Mouse (Mus musculus) CD4-positive, CD25-positive, alpha-beta regulatory T cell, adult 2 months (primary cell): ENCODE data around the gene Tbc1d10b.
A peak's percentile ranks its signal among the peaks of the same experiment; 100 is the strongest.
"Not testable (repeated sequence)": the region's sequence is repeated elsewhere in the genome, so short reads cannot be mapped to it uniquely, and the experiment has no call there.

ENCODE experiments used
- DNase-seq: peaks from one replicate; pipeline ENCODE4 v3.0.0-alpha.2; 2012; ENCODE audit warnings: low read depth, low spot score

The Tbc1d10b gene

DNA sequence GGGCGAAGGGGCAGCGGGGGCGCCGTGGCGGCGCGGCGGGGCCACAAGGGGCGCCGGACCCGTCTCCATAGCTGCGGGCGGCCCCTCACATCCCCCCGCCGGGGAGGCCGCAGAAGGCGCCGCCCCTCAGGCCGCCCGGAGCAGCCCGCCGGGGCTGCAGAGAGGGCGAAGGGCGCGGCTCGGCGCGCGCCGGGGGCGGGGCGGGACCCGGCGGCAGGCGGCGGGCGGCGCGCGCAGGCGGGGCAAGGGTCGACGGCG is at the start of gene Tbc1d10b:
Gene Tbc1d10b (minus strand): TSS at position 174 of the 258 bp plus-strand sequence.
- DNase-seq, result no peak

DNA sequence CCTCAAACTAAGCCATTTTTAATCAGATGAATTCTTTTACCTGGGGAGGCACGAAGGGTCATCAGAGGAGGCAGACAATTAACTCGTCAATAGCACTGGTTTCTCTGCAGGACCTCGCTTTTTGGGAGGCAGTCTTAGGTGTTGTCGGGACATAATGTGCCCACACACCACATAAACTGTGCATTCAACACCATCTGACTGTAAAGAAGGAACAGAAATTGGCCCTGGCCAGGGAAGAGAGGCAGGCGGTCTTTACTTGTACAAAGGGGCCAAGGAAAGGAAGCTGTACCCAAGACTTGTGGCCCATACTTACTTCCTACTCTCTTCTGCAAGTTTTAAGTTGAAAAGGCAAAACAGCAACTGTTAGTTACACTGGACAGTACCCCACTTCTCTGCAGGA is 48.2 kb upstream of the Tbc1d10b start:
- no peak for DNase-seq

DNA sequence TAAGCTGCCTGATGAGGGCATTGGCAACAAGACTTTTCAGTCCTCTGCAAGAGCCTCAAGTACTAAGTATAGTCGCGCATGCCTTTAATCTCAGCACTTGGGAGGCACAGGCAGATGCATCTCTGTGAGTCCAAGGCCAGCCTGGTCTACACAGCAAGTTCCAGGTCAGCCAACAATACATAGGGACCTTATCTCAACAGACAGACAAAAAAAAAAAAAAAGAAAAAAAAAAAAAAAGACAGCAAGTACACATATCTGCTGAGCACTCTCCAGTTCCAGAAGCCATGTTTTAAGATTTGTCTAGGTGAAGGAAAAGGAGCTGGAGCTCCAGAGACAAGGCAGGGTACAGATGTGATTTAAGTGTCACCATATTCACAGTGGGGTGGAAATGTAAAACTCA is 47.7 kb upstream of the Tbc1d10b start:
- DNase-seq, result no peak

DNA sequence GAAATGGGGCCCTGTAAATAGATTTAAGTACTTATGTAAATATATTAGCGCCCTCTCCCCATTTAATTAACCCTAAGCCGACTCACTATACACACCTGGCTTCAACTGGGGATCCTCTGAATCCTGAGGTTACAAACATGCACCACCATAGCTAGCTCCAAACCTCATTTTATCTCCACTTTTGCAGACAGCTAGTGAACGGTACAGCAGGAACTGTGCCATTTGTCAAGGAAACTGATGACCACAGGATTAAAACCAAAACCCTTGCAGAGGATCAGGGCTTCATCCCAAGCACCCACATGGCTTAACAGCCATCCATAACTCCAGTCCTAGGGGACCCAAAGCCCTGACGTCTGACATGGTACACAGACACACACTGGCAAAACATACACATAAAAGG is 46.7 kb upstream of the Tbc1d10b start:
- DNase-seq, result no peak

DNA sequence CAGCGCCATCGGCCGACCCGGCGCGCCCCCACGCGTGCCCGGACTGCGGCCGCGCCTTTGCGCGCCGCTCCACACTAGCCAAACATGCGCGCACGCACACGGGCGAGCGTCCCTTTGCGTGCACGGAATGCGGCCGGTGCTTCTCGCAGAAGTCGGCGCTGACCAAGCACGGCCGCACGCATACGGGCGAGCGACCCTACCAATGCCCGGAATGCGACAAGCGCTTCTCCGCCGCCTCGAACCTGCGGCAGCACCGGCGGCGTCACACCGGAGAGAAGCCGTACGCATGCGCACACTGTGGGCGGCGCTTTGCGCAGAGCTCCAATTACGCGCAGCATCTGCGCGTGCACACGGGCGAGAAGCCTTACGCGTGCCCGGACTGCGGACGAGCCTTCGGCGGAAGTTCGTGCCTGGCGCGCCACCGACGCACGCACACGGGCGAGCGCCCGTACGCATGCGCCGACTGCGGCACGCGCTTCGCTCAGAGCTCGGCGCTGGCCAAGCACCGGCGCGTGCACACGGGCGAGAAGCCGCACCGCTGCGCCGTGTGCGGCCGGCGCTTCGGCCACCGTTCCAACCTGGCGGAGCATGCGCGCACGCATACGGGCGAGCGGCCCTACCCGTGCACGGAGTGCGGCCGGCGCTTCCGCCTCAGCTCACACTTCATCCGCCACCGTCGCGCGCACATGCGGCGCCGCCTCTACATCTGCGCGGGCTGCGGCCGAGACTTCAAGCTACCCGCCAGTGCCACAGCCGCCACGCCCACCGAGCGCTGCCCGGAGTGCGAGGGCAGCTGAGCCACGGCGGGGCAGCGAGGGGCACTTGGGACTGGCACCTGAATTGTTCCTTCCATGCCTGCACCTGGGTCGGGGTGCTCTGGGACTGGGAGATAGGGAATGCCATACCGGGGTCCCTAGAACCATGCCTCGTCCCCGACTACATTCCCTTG is 45.8 kb upstream of the Tbc1d10b start:
- DNase-seq, result peak; percentile 99

DNA sequence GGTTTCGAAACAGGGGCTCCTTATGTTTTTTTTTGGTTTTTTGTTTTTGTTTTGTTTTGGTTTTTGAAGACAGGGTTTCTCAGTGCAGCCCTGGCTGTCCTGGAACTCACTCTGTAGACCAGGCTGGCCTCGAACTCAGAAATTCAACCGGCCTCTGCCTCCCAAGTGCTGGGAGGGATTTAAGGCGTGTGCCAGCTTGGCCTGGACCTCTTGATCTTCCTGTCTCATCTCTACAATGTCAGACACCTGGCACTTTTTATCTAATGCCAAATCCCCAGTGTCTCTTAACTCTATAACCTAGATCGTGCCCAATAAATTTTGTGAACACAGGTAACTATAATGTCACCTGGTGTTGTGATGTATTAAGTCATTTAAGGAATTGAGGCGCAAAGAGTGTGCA is 45.1 kb upstream of the Tbc1d10b start:
- DNase-seq, result no peak

DNA sequence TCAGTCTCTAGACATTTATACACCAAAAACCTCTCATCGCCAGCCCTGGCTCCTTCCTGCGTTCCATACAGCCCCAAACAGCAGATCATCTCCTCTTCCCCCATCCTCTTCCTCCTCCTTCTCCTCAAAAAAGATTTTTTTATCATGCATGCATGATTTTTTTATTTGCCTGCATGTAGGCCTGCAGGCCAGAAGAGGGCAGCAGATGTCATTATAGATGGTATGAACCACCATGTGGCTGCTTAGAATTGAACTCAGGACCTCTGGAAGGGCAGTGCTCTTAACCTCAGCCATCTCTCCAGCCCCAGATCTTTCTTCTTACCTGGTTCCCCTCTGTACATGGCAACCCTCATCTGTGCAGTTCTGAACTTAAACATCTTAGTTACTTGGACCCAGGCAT is 44.1 kb upstream of the Tbc1d10b start:
- DNase-seq, result peak; percentile 77

DNA sequence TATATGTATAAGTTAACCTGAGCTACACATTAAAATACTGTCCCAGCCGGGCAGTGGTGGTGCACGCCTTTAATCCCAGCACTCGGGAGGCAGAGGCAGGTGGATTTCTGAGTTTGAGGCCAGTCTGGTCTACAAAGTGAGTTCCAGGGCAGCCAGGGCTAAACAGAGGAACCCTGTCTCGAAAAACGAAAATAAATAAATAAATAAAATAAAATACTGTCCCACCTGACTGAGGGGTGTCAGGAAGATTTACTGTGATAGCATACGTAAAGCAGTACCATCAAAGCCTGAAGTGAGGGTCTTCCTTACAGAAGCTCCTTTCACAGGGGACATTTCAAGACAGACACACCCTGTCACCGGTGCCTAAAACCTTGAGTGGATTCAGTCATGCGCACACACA is 42.2 kb upstream of the Tbc1d10b start:
- not testable (repeated sequence) for DNase-seq

DNA sequence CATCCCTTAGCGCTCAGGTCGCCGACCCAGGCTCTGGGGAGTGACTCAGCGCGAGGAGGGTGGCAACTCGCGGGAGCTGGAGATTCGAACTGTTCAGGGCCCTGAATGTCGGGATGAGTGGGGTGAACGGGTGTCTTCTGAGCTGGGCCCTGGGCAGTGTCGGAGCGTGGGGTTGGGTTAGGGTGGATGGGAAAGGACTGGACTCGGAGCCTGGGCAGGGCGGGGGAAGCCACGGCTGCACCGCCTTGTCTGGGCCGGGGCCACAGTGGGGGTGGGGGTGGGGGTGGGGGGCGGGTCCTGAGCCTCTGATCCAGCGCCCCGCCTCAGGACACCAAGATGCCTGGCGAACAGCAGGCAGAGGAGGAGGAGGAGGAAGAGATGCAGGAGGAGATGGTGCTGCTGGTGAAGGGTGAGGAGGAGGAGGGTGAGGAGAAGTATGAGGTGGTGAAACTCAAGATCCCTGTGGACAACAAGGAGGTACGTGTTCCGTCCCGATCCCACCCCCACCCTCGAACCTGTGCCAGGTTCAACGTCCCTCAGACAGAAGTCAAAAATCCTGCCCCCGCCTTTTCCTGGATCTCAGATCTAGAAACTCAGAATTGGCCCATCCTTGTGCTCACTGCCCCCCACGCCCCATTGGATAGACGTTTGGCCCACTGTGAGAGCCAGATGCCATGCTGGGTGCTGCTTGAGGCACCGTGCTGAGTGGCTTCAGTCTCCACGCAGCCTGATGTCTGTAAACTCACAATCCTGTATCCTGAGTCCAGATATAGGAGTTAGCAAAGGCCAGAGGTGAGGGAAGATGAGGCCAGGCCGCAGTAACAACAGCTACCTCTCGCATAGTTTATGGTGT is 36.6 kb upstream of the Tbc1d10b start:
- no peak for DNase-seq

DNA sequence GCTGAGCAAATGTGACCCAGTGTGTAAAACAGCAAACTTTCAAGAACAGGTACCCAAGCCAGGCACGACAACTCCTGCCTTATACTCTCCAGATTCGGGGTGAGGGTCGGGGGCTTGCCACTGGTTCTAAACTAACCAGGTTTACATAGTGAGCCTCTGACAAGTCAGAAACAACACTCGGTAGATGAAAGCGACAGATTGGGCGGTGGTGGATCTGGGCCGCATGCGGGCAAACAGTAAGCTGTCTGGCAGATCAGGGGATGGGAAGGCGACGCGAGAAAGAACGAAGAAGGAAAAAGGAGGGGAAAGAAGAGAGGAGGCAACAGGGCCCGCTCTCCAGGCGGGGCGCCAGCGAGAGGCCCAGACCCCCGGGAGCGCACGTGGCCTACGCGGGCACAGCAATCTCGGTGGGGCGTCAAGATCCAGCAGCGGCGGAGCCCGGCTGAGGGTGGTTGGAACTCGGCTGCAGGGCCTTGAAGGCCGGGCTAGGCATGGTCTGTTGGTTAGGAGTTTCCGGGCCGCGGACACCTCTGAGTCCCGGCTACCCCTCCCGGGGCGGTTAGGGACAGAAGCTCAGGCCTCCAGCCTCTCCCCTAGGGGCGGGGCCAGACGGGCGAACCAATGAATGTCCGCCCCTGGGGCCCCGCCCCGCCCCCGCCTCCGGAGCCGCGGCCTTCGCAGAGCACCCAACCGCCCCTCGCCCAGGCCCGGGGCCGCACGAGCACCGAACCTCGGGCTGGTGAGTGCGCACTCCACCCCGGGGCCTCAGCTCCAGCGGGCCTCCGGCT is 35.8 kb upstream of the Tbc1d10b start, which contains the start of gene Zfp771:
Gene Zfp771 (plus strand): TSS at position 405 of the 788 bp plus-strand sequence.
- DNase-seq, result peak; percentile 92

DNA sequence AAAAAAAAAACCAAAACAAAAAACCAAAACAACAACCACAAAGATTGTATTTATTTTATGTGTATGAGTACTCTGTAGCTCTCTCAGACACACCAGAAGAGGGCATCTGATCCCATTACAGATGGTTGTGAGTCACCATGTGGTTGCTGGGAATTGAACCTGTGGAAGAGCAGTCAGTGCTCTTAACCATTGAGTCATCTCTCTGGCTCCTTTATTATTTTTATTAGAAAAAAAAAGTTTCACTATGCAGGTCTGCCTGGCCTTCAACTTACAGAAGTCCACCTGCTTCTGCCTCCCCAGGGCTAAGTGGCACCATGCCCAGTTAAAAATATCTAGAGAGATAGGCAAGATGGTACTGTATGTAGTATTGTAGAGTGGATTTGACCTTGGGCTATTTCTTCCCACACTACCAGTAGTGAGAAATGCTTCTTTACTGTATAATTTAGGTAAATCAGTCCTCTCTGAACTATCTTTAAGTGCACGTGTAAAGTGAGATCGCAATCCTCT is 35.1 kb upstream of the Tbc1d10b start:
- DNase-seq, result no peak

DNA sequence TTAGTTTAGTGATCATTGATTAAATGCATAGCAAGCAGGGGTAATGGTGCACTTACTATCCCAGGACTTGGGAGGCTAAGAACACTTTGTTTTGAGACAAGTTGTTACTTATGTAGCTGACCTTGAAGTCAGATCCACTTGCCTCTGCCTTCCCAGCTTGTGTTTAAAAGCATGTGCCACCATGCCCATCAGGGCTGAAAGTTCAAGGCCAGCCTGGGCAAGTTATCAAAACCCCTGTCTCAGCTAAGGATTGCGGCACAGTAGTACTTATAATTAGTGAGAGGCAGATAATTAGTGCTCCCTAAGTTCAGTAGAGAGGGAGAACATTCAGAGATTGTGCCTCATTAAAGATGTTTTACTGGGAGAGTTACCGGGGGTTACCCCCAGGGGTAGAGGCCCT is 26.5 kb upstream of the Tbc1d10b start:
- no peak for DNase-seq

DNA sequence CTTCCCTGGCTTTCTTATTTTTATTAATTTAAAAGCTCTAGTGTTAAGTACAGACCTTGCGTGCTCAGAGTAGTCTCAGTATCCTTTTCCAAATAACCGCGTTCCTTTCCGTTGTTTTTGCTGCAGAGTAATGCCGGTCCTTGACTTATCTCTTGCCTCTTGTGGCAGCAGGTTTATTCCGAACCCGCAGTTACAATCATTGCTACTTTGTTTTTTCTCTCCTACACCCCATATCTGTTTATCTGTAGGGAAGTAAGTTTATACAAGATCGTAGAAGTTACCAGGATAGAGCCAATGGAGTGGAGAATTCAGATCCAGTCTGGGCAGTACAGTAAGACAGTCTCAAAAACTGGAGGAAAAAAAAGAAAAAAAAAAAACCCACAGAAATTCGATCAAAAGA is 25.5 kb upstream of the Tbc1d10b start:
- DNase-seq, result no peak

DNA sequence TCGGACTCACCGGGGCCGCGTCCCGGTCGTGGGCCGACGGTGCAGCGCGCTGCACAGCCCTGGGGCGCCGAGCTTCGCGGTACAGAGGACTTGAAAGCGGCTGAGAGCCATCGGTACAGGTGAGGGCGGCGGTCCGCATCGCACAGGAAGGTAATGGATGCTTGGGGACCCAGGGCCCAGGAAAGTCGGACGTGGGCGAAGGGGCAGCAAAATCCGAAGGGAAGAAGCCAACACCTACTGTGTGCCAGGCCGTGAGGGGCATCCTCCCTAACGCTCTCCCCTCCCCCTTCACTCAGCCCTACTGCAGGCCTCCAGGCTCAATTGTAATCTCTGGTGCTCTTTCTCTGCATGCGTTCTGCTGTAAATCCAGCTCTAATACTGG is 25.1 kb upstream of the Tbc1d10b start:
- DNase-seq, result no peak

DNA sequence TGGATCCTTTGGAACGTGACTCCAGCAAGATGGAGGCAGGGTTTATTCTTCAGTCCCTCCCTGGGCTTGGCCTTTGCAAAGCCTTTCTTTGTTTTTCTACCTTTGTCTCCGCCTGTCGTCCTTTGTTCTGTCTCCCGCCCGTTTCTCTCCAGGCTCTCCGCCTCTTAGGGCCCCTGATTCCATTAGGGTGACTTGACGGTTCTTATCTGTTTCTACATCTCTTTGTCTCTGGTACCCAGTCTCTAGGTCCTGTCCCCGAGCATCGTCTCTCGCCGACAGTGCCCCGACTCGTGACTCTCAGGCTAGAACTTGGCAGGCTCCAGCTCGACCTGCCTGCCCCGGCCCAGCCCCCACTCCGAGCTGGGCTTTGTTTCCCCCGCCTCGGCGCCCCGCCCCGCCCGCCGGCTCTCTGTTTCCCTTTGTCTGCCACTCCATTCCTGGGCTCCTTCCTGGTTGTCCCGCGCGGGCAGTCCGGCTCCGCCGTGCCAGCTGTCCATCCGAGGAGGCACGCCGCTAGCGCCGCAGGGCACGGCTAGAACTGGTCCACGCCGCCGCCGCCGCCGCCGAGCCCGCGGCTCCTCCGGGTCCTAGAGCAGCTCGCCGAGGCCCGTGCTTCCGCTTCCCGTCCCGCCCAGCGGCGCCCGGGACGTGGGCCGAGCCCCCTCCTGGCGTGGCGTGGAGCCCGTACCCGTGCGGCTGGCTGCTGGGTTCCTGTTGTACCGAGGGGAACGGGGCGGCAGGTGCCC is 24.5 kb upstream of the Tbc1d10b start, which contains the start of the genes Zfp553 and Sept1:
Gene Zfp553 (plus strand): TSS at position 440 of the 746 bp plus-strand sequence.
Gene Sept1 (minus strand): TSS at position 509 of the 746 bp plus-strand sequence.
- DNase-seq, result peak; percentile 88

DNA sequence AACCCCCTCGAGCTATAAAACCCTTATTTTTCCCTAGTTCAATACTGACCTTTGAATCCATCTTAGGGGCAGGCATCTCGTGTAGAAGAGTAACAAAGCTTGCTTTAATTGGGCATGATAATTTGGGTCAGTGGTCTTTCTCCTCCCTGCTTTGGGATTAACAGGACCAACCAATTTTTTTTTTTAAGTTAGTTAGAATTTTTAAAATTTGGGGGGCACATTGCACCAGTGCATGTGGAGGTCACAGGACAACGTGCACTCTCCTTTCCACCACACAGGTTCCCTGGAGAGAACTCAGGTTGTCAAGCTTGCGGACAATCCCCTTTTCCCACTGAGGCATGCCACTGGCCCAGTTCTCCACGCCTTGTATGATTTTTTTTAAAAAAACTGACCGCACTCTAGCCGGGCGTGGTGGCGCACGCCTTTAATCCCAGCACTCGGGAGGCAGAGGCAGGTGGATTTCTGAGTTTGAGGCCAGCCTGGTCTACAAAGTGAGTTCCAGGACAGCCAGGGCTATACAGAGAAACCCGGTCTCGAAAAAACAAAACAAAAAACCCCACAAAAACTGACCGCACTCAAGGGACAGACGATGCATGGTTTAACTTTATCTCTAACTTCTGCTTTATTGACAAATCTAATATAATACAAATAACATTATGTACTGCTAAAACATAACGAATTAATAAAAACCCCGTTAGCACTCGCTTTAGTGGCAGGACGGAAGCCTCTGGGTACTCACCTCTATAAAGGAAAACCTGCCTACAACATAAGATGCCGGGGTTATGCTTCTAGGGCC is 23.8 kb upstream of the Tbc1d10b start:
- no peak for DNase-seq

DNA sequence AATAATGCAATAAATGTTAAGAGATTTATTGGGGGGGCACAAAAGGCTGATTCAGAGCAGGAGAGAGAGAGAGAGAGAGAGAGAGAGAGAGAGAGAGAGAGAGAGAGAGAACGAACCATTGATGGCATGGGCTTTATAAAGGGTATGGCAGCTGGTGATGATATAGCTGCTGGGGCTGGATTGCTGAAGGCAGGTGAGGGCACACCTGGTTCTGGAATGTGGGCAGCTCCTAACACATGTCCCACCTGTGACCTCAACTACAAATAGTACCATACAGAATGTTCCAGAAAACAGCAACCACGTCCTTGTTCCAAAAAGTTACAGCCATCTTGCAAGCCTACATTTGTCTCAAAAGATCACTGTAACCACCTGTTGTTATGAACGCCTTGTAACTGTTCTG is 23.1 kb upstream of the Tbc1d10b start:
- no peak for DNase-seq

DNA sequence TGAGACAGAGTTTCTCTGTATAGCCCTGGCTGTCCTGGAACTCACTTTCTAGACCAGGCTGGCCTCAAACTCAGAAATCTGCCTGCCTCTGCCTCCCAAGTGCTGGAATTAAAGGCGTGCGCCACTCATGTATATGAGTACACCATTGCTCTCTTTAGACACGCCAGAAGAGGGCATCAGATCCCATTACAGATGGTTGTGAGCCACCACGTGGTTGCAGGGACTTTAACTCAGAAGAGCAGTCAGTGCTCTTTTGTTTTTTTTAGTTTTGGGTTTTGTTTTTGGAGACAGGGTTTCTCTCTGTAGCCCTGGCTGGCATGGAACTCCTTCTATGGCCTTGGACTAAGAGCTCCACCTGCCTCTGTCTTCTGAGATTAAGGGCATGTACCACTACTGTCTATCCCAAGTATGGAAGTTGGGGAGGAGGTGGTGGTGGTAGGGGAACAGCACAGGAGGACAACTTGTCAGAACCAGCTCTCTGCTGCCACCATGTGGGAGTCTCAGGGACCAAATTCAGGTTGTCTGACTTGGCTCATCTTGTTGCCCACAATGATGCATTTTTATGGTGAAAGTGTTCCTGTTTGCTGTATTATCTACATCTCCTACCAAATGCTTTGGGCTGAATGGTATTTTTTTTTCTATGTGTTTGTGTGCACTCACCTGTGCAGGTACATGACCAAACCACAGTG is 20.5 kb upstream of the Tbc1d10b start:
- peak; percentile 94 for DNase-seq
